Mouse (Mus musculus): ENCODE measurements around the gene Myo3b.

Myo3b gene

GRCm38 (mm10) chr2:70137226-70137998 is 98.5 kb downstream of the Myo3b start:
- no peak for DNase-seq

GRCm38 (mm10) chr2:70143543-70144188 is 104.7 kb downstream of the Myo3b start:
- no peak for DNase-seq

- no peak for DNase-seq
Observed at GRCm38 (mm10) chr2:70146993-70147581, 108.2 kb downstream of the Myo3b start.

- no peak for DNase-seq
Observed at GRCm38 (mm10) chr2:70148821-70149510, 110.0 kb downstream of the Myo3b start.

GRCm38 (mm10) chr2:70150399-70151035 is 111.6 kb downstream of the Myo3b start:
- no peak for DNase-seq

GRCm38 (mm10) chr2:70151930-70152329 is 113.0 kb downstream of the Myo3b start:
- no peak for DNase-seq

GRCm38 (mm10) chr2:70155226-70155836 is 116.4 kb downstream of the Myo3b start:
- DNase-seq = no peak

GRCm38 (mm10) chr2:70159543-70159942 is 120.6 kb downstream of the Myo3b start:
- DNase-seq = no peak

- DNase-seq = no peak
Observed at GRCm38 (mm10) chr2:70166231-70166630, 127.3 kb downstream of the Myo3b start.

- DNase-seq = no peak
Observed at GRCm38 (mm10) chr2:70167944-70168935, 129.3 kb downstream of the Myo3b start.

GRCm38 (mm10) chr2:70170469-70170868 is 131.5 kb downstream of the Myo3b start:
- DNase-seq = no peak

- DNase-seq = no peak
Observed at GRCm38 (mm10) chr2:70176823-70177708, 138.1 kb downstream of the Myo3b start.

- DNase-seq = no peak
Observed at GRCm38 (mm10) chr2:70177709-70178030, 138.7 kb downstream of the Myo3b start.

- no peak for DNase-seq
Observed at GRCm38 (mm10) chr2:70178241-70178640, 139.3 kb downstream of the Myo3b start.

GRCm38 (mm10) chr2:70182150-70182670 is 143.3 kb downstream of the Myo3b start:
- DNase-seq = no peak

- no peak for DNase-seq
Observed at GRCm38 (mm10) chr2:70187040-70187439, 148.1 kb downstream of the Myo3b start.

GRCm38 (mm10) chr2:70195418-70196248 is 156.7 kb downstream of the Myo3b start:
- no peak for DNase-seq

- no peak for DNase-seq
Observed at GRCm38 (mm10) chr2:70201796-70202555, 163.1 kb downstream of the Myo3b start.
